17 mouse cellular contexts compared by ENCODE assay signal in genomic region chr5:101887989-101888388, GRCm38 (mm10).
"Had no signal": no experiment of that assay in that cellular context is flagged by ENCODE, and none has a peak within 500 bp of the region (broad histone marks: within the 10 kb centered on the region; RNA-seq: fewer than 3 reads in every experiment).

No protein-coding gene starts in this region.

- H3K27me3 ChIP-seq: liver, embryonic 13.5 days; stomach, embryonic 15.5 days had no signal

- H3K27ac ChIP-seq: kidney, postnatal 0 days; left cerebral cortex, adult 2 months; liver, embryonic 13.5 days; stomach, embryonic 15.5 days had no signal

- H3K4me1 ChIP-seq: liver, embryonic 13.5 days; stomach, embryonic 15.5 days had no signal

- H3K4me3 ChIP-seq: left cerebral cortex, adult 2 months; liver, embryonic 13.5 days; stomach, embryonic 15.5 days had no signal

- DNase-seq: kidney, postnatal 36 days; layer of hippocampus, postnatal 36 days; liver, embryonic 13.5 days; lung, adult 2 months; lung, postnatal 14 days; lung, postnatal 4 days; midbrain, embryonic 14.5 days; right cerebral cortex, adult 18-20 months; right cerebral cortex, postnatal 25 days; spleen, adult 18-20 months; thymus, adult 2 months; thymus, postnatal 14 days; thymus, postnatal 4 days had no signal

- H3K9ac ChIP-seq: liver, embryonic 13.5 days; stomach, embryonic 15.5 days had no signal

- H3K9me3 ChIP-seq: liver, embryonic 13.5 days; stomach, embryonic 15.5 days had no signal

- H3K4me2 ChIP-seq: liver, embryonic 13.5 days; midbrain, embryonic 11.5 days; stomach, embryonic 15.5 days had no signal
